Mouse (Mus musculus) myocyte (in vitro differentiated cells): ENCODE data around the gene Rngtt. TPM values are rescaled to one million over a fixed set of nuclear protein-coding genes. Genes with fewer than 3 reads are reported as not detected.
A peak's percentile ranks its signal among the peaks of the same experiment; 100 is the strongest.
"Not testable (repeated sequence)": the region's sequence is repeated elsewhere in the genome, so short reads cannot be mapped to it uniquely, and the experiment has no call there.

Source experiments
- H3K27me3 ChIP-seq: one replicate; pipeline ENCODE4 v1.6.1; 2011; ENCODE audit not compliant: control insufficient read depth, insufficient read depth, insufficient read length
- H3K36me3 ChIP-seq: one replicate; pipeline ENCODE4 v1.6.1; 2011; ENCODE audit not compliant: control insufficient read depth, insufficient read depth
- H3K4me2 ChIP-seq: one replicate; pipeline ENCODE4 v1.6.1; 2011; ENCODE audit warnings: low read depth, control low read depth
- H3K4me3 ChIP-seq: one replicate; pipeline ENCODE4 v1.5.1; 2011; ENCODE audit warnings: mild to moderate bottlenecking, control low read depth, moderate library complexity
- H3K79me2 ChIP-seq: one replicate; pipeline ENCODE4 v1.6.1; 2011; ENCODE audit not compliant: control insufficient read depth, insufficient read depth
- H3ac ChIP-seq: one replicate; pipeline ENCODE4 v1.6.1; 2011; ENCODE audit not compliant: control insufficient read depth, insufficient read length
- CEBPB ChIP-seq: IDR thresholded peaks from 2 replicates; pipeline ENCODE4 v1.6.1; 2011; ENCODE audit warnings: mild to moderate bottlenecking, moderate library complexity; ENCODE audit not compliant: poor library complexity, insufficient read depth, severe bottlenecking
- E2F4 ChIP-seq: IDR thresholded peaks from one replicate; pipeline ENCODE4 v1.6.1; 2011; ENCODE audit warnings: mild to moderate bottlenecking, control low read depth, moderate library complexity; ENCODE audit not compliant: insufficient read depth
- MAX ChIP-seq: IDR thresholded peaks from one replicate; pipeline ENCODE4 v1.6.1; 2011; ENCODE audit warnings: low read depth, mild to moderate bottlenecking, control low read depth
- MYOD1 ChIP-seq, 3 experiments: IDR thresholded peaks; one replicate each; pipeline ENCODE4 v1.6.1; 2011; ENCODE audit warnings: control low read depth in 2 of 3, low read depth in 2 of 3, mild to moderate bottlenecking in 2 of 3, moderate library complexity in 1 of 3; ENCODE audit not compliant: insufficient read length in 2 of 3, control insufficient read depth in 1 of 3
- MYOG ChIP-seq, 3 experiments: IDR thresholded peaks; one replicate each; pipeline ENCODE4 v1.6.1; 2011; ENCODE audit warnings: control low read depth in 2 of 3, low read depth in 2 of 3, mild to moderate bottlenecking in 2 of 3; ENCODE audit not compliant: insufficient read length in 2 of 3, control insufficient read depth in 1 of 3, insufficient read depth in 1 of 3
- POLR2A ChIP-seq: IDR thresholded peaks from one replicate; pipeline ENCODE4 v1.6.1; 2011; ENCODE audit warnings: low read depth, mild to moderate bottlenecking, control low read depth, moderate library complexity; ENCODE audit not compliant: insufficient read length
- POLR2AphosphoS2 ChIP-seq: IDR thresholded peaks from one replicate; pipeline ENCODE4 v1.6.1; 2011; ENCODE audit warnings: low read depth, control low read depth; ENCODE audit not compliant: insufficient read length
- REST ChIP-seq: IDR thresholded peaks from one replicate; pipeline ENCODE4 v1.6.1; 2011; ENCODE audit warnings: mild to moderate bottlenecking, control low read depth, moderate library complexity; ENCODE audit not compliant: insufficient read depth, insufficient read length
- SRF ChIP-seq: IDR thresholded peaks from one replicate; pipeline ENCODE4 v1.6.1; 2011; ENCODE audit warnings: low read depth; ENCODE audit not compliant: control insufficient read depth, insufficient read length
- TCF12 ChIP-seq: IDR thresholded peaks from one replicate; pipeline ENCODE4 v1.6.1; 2011; ENCODE audit warnings: mild to moderate bottlenecking, control low read depth; ENCODE audit not compliant: poor library complexity, insufficient read depth, severe bottlenecking
- TCF3 ChIP-seq: IDR thresholded peaks from one replicate; pipeline ENCODE4 v1.6.1; 2011; ENCODE audit warnings: low read depth, control low read depth; ENCODE audit not compliant: insufficient read length
- USF1 ChIP-seq: IDR thresholded peaks from one replicate; pipeline ENCODE4 v1.6.1; 2011; ENCODE audit warnings: low read depth, mild to moderate bottlenecking, control low read depth, moderate library complexity
- polyA plus RNA-seq: library from polyadenylated mRNA; unstranded; fragments of >200 nt; fragmentation: generic; extraction: Trizol; gene quantifications from one replicate; pipeline ENCODE4 v1.2.1, GENCODE M21; 2012; ENCODE audit warnings: missing spikeins

The Rngtt gene
- polyA plus RNA-seq, 1 experiment: 4.9 TPM

DNA sequence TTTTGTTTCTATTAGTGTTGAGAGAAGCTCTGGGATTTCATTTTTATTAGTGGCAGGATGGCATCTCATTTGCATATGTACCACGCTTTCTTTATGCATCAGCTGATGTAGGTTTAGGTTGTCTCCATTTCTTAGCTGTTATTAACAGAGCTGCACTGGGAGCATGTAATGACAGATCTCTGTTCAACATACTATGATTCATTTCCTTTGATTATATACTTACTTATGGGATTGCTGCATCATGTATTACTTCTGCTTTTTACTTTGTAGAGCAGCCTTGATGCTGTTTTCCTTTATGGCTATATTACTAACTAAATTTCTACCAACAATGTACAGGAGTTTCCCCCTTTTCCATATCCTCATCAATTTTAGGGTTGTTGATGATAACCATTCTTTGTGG lies 109.5 kb downstream of the Rngtt start:
- Histone ChIP-seq H3ac (no peak overlapping the region), H3K79me2 (no peaks in the 10 kb centered on the region), H3K27me3 (no peaks in the 10 kb centered on the region), H3K36me3 (no peaks in the 10 kb centered on the region), H3K4me2 (no peak overlapping the region), H3K4me3 (no peak overlapping the region)
- TF ChIP-seq USF1: no peak
- no peak for TF ChIP-seq POLR2A
- no peak for TF ChIP-seq TCF3
- no peak for TF ChIP-seq MYOG (IDR thresholded peaks at IDR 0.05; ENCODE audit: control insufficient read depth in 1 of 3, insufficient read depth in 1 of 3, insufficient read length in 2 of 3, low read depth in 2 of 3)
- no peak for TF ChIP-seq POLR2AphosphoS2
- no peak for TF ChIP-seq CEBPB
- no peak for TF ChIP-seq TCF12

DNA sequence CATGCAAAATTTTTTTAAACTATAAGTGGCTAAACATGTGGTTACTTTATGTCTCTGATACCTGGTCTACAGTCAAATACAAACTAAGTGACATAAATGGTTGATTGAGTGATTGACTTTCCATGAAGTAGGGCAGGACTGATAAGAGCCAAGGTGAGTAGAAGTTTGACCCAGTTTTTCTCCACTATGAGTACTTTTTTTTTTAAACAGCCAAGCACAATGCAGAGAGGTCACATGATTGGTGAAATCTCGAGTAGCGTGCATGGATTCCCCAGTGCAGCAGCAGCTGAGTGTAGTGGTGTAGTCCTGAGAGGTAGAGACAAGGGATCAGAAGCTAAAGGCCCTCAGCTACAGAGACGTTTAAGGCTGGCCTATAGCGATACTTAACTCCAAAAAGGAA lies 118.7 kb downstream of the Rngtt start:
- H3ac ChIP-seq: no peak overlapping the region
- H3K4me3 ChIP-seq: no peak overlapping the region
- TF ChIP-seq TCF12 (no peak), MYOD1 (IDR thresholded peaks at IDR 0.05; ENCODE audit: control insufficient read depth in 1 of 3, insufficient read length in 2 of 3, low read depth in 2 of 3) (no peak), CEBPB (no peak), TCF3 (no peak), POLR2A (no peak), E2F4 (no peak), REST (no peak)
- H3K27me3 ChIP-seq: no peaks in the 10 kb centered on the region
- no peaks in the 10 kb centered on the region for H3K79me2 ChIP-seq
- no peak overlapping the region for H3K4me2 ChIP-seq
- no peaks in the 10 kb centered on the region for H3K36me3 ChIP-seq

DNA sequence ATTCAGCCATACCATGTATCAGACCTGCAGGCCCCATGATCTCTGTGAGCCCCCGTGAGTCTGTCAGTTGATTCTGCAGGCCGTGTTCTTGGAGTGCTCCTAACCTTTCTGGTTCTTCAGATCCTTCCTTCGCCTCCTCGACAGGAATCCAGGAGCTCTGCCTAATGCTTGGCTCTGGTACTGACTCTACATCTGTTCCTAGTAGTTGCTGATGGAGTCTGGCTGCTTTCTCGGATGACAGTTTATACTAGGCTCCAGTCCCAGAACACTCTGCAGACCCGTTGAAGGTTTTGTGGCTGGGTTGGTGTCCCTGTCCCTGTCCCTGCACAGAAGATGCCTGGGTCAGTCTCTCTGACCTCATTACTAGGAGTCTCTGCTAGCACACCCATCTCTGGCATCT lies 131.8 kb downstream of the Rngtt start:
- Histone ChIP-seq H3K27me3 (no peaks in the 10 kb centered on the region), H3K4me2 (no peak overlapping the region), H3K79me2 (no peaks in the 10 kb centered on the region), H3K4me3 (no peak overlapping the region), H3K36me3 (peaks cover 5% of the 10 kb centered on the region), H3ac (no peak overlapping the region)
- TF ChIP-seq SRF (no peak), CEBPB (no peak), MYOD1 (IDR thresholded peaks at IDR 0.05; ENCODE audit: control insufficient read depth in 1 of 3, insufficient read length in 2 of 3, low read depth in 2 of 3) (no peak), TCF12 (no peak), MYOG (IDR thresholded peaks at IDR 0.05; ENCODE audit: control insufficient read depth in 1 of 3, insufficient read depth in 1 of 3, insufficient read length in 2 of 3, low read depth in 2 of 3) (no peak), MAX (no peak), POLR2AphosphoS2 (no peak), E2F4 (no peak), POLR2A (no peak), USF1 (no peak), TCF3 (no peak), REST (no peak)

DNA sequence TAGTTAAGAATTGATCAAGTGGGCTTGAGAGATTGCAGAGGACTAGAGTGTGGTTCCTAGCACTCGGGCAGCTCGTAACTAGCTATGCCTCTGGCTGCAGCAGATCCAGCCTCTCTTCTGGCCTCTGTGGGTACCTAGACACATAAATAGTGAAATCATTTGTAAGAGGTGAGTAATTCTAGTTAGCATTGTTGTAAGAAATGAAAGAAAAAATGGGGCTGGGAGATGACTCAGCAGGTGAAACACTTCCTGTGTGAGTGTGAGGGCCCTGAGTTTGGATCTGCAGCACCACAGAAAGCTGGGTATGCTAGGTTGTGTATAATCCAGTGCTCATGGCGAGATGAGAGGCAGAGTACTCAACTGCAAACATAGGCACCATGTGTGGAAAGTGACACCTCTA lies 136.2 kb downstream of the Rngtt start:
- TF ChIP-seq TCF3 (no peak), CEBPB (peak; percentile 35; the same call in 1 of the 2 replicates)
- H3K79me2 ChIP-seq: no peaks in the 10 kb centered on the region
- no peak overlapping the region for H3ac ChIP-seq
- no peak overlapping the region for H3K4me3 ChIP-seq
- no peaks in the 10 kb centered on the region for H3K27me3 ChIP-seq
- H3K36me3 ChIP-seq: no peaks in the 10 kb centered on the region
- peak overlapping the region; percentile 4 for H3K4me2 ChIP-seq

DNA sequence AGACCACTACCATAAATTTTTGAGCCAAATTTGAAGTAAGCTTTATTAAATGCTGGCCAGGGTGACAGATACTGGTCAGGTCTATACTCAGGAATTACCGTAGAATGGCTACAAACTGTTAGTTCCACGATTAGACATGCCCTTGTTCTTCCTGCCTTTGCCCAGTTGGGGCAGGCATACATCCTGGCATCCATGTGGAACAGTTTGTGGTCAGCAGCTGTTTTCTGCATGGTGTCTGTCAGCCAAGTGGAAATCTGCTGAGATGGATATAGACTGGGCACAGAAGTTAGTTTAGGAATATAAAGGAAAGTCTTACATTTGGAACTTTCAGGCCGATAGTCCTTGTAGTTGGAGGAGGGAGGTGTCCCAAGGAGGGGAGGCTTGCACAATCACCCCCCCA lies 136.8 kb downstream of the Rngtt start:
- H3K79me2 ChIP-seq: no peaks in the 10 kb centered on the region
- no peaks in the 10 kb centered on the region for H3K36me3 ChIP-seq
- no peak overlapping the region for H3ac ChIP-seq
- no peak overlapping the region for H3K4me3 ChIP-seq
- peak overlapping the region; percentile 4 for H3K4me2 ChIP-seq
- no peaks in the 10 kb centered on the region for H3K27me3 ChIP-seq
- TF ChIP-seq POLR2A (no peak), USF1 (no peak), MYOG (IDR thresholded peaks at IDR 0.05; ENCODE audit: control insufficient read depth in 1 of 3, insufficient read depth in 1 of 3, insufficient read length in 2 of 3, low read depth in 2 of 3) (peak in 2 of 3 experiments; percentile 24 to 52), E2F4 (no peak), TCF3 (no peak), MYOD1 (IDR thresholded peaks at IDR 0.05; ENCODE audit: control insufficient read depth in 1 of 3, insufficient read length in 2 of 3, low read depth in 2 of 3) (peak in 2 of 3 experiments; percentile 14 to 67), REST (no peak), MAX (no peak), TCF12 (no peak), SRF (no peak), CEBPB (no peak), POLR2AphosphoS2 (no peak)

DNA sequence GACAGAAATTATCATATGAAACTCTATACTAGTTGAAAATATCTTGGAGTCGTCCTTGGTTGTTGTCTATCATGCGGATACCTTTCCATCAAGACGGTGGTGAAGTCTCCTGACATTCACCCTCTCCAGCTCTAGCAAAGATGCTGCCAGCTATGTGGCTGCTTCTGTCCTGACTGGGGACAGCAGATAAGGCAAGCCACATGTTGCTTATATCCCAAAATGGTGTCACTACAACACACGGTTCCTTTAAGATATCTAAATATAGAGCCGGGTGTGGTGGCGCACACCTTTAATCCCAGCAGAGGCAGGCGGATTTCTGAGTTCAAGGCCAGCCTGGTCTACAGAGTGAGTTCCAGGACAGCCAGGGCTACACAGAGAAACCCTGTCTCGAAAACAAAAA lies 140.2 kb downstream of the Rngtt start:
- not testable (repeated sequence) for H3K27me3 ChIP-seq, H3K4me3 ChIP-seq, H3K4me2 ChIP-seq, H3K36me3 ChIP-seq, H3K79me2 ChIP-seq, H3ac ChIP-seq
